Mouse (Mus musculus) left cerebral cortex, adult 9 months (tissue): ENCODE results near the gene Nipsnap2.
A peak's percentile ranks its signal among the peaks of the same experiment; 100 is the strongest.
"Not testable (repeated sequence)": the region's sequence is repeated elsewhere in the genome, so short reads cannot be mapped to it uniquely, and the experiment has no call there.

ENCODE experiments used
- DNase-seq, 2 experiments: peaks; one replicate each; pipeline ENCODE4 v3.0.0; 2022; ENCODE audit warnings: low spot score in 2 of 2

Gene Nipsnap2

DNA sequence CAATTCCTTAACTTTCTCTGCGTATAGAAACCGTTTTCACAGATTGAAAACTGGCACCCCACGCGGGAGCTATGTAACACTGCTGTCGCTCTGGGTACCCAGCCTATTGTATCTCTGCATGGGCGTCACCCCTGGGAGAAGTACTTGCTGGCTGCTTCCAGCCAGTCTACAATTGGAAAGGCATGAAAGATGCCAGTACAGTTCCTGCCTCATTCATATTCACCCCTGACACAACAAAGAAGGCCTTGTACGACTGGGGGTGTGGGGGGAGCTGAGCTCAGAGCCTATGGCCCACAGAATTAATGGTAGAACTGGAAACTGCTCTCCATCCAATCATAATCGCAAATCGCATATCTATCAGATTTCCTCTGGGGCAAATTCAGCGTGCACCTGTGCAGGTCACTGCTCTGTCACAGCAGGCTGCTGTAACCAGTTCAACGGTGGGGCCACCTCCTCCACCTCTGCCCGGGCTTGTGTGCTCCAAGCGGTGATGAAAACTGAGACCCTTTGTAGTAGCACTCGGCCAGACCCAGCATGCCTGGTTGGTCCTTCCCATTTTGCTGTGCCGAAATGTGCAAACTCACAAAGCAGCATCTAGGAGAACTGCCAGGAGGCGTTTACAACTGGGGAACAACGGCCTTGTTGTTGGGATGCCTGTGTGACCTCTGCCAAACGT lies 37.1 kb downstream of the Nipsnap2 start:
- DNase-seq: peak; percentile 47 to 65

DNA sequence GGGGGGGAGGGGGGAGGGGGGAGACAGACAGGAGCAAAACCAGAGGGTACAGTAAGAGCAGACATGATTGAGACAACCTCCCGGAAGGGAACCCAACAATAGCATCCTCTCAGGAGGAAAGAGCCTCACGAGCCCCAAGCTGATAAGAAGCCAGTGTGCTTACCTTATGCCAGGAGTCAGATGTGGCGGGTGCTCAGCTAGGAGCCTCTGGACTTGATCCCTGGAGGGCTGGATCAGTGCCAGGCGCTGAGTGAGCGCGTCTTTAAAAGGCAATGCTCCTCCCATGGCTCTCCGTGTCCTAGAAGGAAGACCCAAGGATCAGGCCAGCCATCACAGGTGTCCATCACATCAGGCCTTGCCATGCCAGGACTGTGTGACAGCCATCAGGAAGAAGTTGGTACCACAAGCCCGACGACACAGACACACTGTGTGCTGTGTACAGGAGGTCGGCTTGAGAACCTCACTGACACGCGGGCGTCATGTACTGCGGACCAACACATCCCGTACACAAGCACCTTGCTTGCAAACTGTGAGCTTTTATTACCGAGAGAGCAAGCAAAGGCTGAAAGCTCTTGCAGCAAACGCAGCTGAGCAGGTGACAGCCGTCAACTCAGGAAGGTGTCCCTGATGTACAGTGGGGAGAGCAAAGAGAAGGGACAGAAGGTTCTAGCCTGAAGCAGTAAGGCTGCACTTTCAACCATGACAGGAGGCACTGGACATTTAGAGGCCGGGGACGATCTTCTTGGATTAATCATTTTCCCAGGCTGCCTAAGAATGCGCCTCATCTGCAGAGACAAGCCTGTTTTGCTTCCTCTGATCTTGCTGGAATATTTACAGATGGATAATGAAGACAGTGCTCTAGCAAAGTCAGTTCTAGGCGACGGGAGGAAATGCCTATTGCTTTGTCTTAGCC lies 45.8 kb downstream of the Nipsnap2 start:
- DNase-seq: no peak

DNA sequence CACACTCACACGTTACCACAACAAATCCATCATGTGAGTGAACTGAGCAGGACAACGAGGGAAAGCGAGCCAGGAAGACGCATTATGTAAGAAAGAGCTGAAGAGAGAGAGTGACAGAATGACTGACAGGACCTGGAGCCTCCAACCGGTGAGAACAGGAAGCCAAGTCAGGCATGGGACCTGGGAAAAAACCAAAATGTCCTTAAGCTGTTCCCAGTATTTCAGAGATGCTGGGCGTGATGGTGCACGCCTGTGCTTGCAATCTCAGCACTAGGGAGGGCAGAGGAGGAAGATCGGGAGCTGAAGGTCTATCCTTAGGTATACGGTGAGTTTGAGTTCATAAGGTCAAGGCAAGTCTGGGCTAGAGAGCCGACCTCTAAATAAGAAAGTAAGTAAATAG lies 47.6 kb downstream of the Nipsnap2 start:
- DNase-seq: no peak

DNA sequence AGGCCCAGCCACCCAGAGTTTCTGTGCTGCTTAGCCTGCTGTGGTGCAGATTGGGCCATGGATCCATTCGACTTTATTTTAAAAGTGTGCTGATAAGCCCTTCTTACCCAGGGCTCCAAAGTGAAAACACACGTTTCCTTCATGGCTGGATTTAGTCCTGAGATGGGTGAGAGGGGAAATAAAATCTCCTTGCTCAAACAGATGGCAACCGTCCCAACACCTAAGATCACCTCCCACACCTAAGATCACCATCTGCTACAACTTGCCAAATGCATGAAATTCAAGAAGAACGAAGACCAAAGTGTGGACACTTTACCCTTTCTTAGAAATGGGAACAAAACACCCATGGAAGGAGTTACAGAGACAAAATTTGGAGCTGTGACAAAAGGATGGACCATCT lies 48.5 kb downstream of the Nipsnap2 start:
- DNase-seq: peak in 1 of 2 experiments; percentile 21

DNA sequence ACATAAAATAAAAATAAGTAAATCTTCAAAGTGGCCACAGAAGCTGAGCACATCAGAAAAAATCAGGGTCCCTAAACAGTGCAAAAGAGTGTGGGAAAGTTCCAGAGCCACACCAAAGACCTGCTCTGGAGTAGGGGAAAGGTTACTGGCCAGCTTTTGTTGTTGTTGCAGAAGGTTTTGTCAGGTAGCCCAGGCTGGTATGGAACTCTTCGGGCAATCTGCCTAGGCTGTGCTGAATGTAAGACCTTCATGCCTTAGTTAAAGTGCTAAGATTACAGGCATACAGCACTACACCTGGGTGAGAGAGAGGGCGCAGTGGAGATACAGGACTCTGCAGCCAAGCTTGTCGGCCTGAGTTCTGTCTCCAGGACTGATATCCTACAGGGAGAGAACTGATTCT lies 49.8 kb downstream of the Nipsnap2 start:
- DNase-seq: no peak

DNA sequence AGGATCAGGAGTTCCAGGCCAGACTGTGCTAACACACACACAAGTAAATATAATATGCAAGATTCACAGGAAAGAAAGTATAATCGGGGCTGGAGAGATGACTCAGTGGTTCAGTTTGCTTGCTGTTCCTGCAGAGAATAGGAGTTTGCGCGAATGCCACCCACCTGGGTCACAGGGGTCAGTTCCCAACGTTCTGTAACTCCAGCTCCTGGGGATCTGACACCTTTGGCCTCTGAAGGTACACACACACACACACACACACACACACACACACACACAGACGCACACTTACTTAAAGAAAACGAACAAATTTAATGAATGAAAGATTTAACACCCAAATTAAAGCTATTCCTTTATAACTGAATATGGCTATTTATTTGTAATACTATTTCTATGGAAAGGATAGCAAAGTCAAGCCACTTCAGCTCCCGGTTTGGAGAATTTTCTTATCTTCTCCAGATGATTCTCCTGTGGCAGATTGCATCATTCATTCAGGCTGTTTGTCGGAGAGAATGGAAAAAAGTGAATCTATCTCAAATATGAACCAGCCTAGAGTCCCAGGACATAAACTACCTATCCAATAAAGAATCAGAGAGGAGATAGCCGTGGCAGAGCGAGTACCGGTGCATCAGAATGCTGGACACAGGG lies 53.6 kb downstream of the Nipsnap2 start:
- no peak for DNase-seq

DNA sequence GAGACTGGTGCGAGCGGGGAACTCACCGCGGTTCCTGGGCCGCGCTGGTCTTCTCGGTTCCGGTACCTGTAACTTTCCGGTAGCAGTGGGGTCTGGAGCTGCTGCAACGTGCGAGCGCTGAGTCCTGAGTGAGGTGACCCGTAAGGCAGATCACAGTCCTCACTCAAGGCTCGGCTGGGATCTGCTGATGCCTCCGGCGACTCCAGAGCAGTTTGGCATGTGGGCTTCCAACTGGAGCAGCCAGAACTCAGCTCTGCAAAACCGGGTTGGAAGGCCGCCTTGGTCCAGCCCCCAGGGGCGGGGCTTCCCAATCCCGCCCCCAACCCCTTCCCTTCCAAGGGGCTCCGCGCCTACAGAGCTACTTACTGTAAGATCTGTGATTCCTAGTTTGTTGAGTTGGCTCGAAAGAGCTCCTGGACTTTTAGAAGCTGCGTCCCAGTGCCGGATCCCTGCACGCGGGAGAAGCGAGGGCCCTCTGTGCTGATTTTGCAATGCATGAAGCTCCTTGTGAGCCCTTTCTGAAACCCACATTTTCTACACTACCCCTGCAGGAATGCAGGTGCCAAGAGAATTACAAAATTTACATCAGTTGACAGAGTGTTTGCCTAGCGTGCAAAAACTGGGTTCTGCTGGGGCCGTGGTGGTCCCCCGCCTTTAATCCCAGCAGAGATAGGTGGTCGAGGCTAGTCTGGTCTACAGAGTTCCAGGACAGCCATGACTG lies 54.3 kb downstream of the Nipsnap2 start:
- peak; percentile 33 to 78 for DNase-seq

DNA sequence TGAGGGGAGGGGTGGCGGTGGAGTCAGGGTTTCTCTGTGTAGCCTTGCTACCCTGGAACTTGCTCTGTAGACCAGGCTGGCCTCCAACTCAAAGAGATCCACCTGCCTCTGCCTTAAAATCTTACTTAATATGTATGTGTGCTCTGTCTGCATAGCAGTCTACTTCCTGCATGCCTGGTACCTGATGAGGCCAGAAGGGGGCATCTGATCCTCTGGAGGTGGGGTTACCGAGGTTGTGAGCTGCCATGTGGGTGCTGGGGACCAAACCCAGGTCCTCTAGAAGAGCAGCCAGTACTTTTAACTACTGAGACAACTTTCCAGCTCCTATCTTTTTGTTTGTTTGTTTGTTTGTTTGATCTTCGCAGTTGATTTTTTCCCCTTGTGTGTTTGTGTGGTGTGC lies 55.3 kb downstream of the Nipsnap2 start:
- no peak for DNase-seq

DNA sequence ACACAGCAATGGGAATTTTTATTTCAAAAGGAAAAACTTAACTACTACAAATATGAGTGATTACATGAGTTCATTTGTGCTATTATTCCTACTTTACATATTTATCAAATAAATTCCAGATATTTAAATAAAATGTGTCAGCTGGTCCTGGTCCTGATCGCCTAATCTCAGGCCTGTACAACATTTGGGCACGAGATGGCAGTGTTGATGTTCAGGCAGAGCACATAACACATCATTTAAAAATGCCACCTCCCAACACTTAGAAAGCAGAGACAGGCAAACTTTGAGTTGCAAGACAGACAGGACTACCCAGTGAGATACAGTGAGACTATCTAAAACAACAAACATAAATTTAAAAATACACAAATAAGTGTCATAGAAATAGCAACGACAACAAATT lies 57.3 kb downstream of the Nipsnap2 start:
- no peak for DNase-seq

DNA sequence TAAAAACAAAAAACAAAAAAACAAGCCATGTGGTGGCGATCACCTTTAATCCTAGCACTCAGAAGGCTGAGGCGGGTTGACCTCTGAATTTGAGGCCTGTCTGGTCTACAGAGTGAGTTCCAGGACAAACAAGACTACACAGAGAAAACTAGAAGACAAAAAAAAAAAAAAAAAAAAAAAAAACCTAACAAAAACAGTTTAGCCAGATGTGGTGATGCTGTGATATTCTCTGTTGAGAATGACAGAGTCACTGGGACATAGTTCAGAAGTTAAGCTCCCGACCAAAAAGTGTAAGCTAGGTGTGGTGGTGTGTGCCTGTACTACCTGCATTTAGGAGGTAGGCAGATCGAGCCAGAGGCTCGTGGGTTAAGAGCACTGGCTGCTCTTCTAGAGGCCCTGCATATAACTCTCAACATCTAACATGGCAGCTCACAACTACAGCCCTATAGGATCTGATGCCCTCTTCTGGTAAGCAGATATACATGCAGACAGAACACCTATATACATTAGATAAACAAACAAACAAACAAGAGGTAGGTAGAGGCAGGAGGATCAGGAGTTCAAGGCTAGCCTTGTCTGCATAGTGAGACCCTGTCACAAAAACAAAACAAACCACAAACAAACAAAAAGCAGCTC lies 60.5 kb downstream of the Nipsnap2 start:
- no peak for DNase-seq

DNA sequence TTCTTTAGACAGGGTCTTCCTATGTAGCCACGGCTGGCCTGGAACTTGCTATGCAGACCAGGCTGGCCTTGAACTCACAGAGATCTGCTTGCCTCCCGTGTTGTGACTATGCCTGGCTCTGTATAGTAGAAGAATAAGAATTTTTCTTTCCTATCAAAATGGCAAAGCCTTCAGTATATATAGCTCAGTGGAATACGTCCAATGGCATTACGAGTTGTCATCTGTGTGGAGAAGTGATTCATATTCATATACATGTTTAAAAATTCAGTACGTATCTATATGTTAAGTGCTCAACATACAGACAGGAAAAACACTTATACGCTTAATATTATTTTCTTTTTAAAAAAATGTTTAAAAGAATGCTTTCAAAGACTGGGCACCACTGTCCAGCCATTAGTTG lies 61.3 kb downstream of the Nipsnap2 start:
- DNase-seq: no peak

DNA sequence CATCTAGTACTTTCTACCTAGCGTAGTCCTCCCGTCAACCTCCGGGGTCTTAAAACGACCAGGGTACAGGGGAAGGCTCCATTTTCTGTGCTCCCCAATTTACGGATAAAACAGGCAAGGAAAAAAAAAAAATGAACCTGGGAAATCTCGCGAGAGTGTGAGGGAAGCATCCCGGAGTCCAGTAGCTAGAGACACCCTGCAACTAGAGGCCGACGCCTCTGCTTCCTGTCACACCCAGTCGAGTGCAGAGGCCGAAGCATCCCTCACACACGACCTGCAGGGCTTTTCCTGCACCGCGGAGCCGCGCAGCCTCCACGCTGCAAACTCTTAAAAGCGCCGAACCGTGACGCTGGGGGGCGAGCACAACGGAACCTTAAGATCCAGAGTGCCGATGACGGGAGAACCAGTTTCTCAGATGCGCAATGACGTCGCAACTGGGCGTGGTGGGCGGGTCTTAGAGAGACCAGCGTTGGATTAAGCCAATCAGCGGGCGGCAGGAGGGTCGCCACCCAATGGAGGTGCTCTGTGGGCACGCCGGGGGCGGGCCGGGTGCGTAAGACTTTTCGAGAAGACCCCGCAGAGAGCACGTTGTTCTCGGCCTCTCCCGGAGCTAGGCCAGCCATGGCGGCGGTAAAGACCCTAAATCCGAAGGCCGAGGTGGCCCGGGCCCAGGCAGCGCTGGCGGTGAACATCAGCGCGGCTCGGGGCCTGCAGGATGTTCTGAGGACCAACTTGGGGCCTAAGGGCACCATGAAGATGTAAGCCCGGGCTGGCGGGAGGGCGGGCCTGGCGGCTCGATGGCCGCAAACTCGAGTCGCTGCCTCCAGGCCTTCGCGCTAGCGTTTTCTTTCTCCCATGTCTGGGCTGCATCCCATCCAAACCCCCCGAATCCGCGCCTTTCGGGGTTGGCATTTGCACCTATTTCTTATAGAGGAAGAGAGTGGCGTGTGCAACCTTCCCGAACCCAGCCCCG lies 62.2 kb downstream of the Nipsnap2 start, which contains the start of gene Psph:
Gene Psph, minus strand, starts transcription at position 632 of the 973 bp plus-strand sequence.
- DNase-seq: peak; percentile 94 to 98

DNA sequence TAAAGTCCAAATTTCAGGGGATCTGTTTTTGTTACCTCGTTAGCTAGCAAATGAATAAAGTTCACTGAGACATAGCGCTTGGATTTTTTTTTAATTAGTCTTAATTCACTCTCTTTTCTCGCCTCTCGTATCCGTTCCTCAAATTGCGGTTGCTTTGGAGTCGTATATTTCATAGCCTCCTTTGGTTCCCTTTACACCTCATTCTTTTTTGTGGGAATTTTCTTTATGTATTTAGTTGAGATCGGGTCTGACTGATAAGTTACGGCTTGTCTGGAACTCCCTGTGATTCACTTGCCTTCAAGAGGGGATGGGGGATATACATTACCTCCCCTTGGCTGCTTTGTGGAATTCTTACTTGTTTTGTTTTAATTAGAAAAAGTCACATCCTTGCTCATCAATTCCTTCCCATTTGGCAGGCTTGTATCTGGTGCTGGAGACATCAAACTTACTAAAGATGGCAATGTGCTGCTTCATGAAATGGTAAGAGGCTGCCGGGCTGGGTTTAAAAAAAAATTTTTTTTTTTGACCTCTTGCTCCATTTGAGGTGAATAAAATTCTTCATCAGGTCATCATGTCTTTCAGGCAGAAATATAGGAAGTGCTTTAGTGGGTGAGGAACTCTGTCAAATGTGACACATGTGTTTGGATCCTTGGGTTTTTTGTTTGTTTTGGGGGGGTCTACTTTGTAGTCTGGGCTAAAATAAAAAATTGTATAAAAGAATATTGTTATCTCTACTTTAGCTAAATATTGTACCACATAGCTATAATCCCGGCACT lies 63.1 kb downstream of the Nipsnap2 start:
- DNase-seq: no peak

DNA sequence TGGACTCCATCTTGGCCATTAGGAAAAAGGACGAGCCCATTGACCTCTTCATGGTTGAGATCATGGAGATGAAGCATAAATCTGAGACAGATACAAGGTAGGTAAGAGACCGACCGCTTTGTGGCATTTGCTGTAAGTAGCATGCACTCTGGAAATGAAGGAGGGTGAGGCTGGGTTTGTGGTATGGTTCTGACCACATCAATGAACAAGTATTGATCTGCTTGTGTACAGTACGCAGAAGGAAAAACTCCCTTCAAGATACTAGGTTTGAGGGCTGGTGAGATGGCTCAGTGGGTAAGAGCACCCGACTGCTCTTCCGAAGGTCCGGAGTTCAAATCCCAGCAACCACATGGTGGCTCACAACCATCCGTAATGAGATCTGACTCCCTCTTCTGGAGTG lies 65.7 kb downstream of the Nipsnap2 start:
- DNase-seq: not testable (repeated sequence)
